Mouse (Mus musculus) MEL (cell line): ENCODE data around the gene Zdhhc6. TPM values are rescaled to one million over a fixed set of nuclear protein-coding genes. Genes with fewer than 3 reads are reported as not detected.

Experiments used
- DNase-seq: peaks from one replicate; pipeline ENCODE4 v3.0.0; 2011; ENCODE audit warnings: low read depth, low spot score
- H3K27ac ChIP-seq: 2 replicates; pipeline ENCODE4 v1.5.1; 2012; ENCODE audit warnings: low read depth, mild to moderate bottlenecking, control low read depth, low read length, moderate library complexity; ENCODE audit not compliant: control insufficient read depth
- H3K27me3 ChIP-seq, 2 experiments: fragments of 150-350 bp in 1 of 2; sonication (generic) in 1 of 2; 2 replicates each; pipeline ENCODE4 v1.6.1; 2012; ENCODE audit warnings: low read length in 2 of 2, mild to moderate bottlenecking in 2 of 2, improper control_type of control experiment in 1 of 2, moderate library complexity in 1 of 2; ENCODE audit not compliant: insufficient read depth in 2 of 2, control insufficient read depth in 1 of 2
- H3K36me3 ChIP-seq, 2 experiments: 2 replicates each; pipeline ENCODE4 v1.6.1; 2012 to 2014; ENCODE audit warnings: low read length in 2 of 2, improper control_type of control experiment in 1 of 2, inconsistent platforms in 1 of 2, mild to moderate bottlenecking in 1 of 2; ENCODE audit not compliant: insufficient read depth in 2 of 2, control insufficient read depth in 1 of 2
- H3K4me1 ChIP-seq, 2 experiments: fragments of 150-350 bp in 1 of 2; sonication (generic) in 1 of 2; 2 replicates each; pipeline ENCODE4 v1.6.1; 2012; ENCODE audit warnings: low read length in 2 of 2, improper control_type of control experiment in 1 of 2, mild to moderate bottlenecking in 1 of 2; ENCODE audit not compliant: insufficient read depth in 2 of 2, control insufficient read depth in 1 of 2
- H3K4me3 ChIP-seq, 2 experiments: fragments of 150-350 bp in 1 of 2; sonication (generic) in 1 of 2; 2 replicates each; pipeline ENCODE4 v1.5.1; 2012; ENCODE audit warnings: low read depth in 2 of 2, low read length in 2 of 2, mild to moderate bottlenecking in 2 of 2, moderate library complexity in 2 of 2, control low read depth in 1 of 2, improper control_type of control experiment in 1 of 2; ENCODE audit not compliant: control insufficient read depth in 1 of 2, insufficient read depth in 1 of 2
- H3K79me2 ChIP-seq: 2 replicates; pipeline ENCODE4 v1.6.1; 2012; ENCODE audit warnings: mild to moderate bottlenecking, low read length, moderate library complexity; ENCODE audit not compliant: control insufficient read depth, poor library complexity, insufficient read depth
- H3K9ac ChIP-seq: 2 replicates; pipeline ENCODE4 v1.6.1; 2012; ENCODE audit warnings: low read depth, mild to moderate bottlenecking, control low read depth, low read length, moderate library complexity; ENCODE audit not compliant: control insufficient read depth, poor library complexity, severe bottlenecking
- H3K9me3 ChIP-seq: fragments of 150-350 bp; sonication (generic); replicated peaks from 2 replicates; pipeline ENCODE4 v1.6.1; 2012; ENCODE audit warnings: mild to moderate bottlenecking, low read length, improper control_type of control experiment, moderate library complexity; ENCODE audit not compliant: insufficient read depth
- BHLHE40 ChIP-seq: IDR thresholded peaks from 2 replicates; pipeline ENCODE4 v1.6.1; 2012; ENCODE audit warnings: low read depth, mild to moderate bottlenecking, inconsistent platforms, low read length, improper control_type of control experiment, borderline replicate concordance
- CHD2 ChIP-seq: IDR thresholded peaks from 2 replicates; pipeline ENCODE4 v1.6.1; 2011; ENCODE audit warnings: low read length, improper control_type of control experiment
- CTCF ChIP-seq, 3 experiments: IDR thresholded peaks in 2 of 3; conservative IDR thresholded peaks in 1 of 3; 2 replicates each; pipeline ENCODE4 v1.5.1; 2011 to 2012; ENCODE audit warnings: low read length in 3 of 3, low read depth in 2 of 3, mild to moderate bottlenecking in 2 of 3, improper control_type of control experiment in 1 of 3, inconsistent platforms in 1 of 3, mixed read lengths in 1 of 3, moderate library complexity in 1 of 3; ENCODE audit not compliant: control insufficient read depth in 1 of 3, insufficient read depth in 1 of 3, poor library complexity in 1 of 3, severe bottlenecking in 1 of 3
- E2F4 ChIP-seq: IDR thresholded peaks from 2 replicates; pipeline ENCODE4 v1.6.1; 2011; ENCODE audit warnings: low read depth, low read length, improper control_type of control experiment, borderline replicate concordance
- ELF1 ChIP-seq: IDR thresholded peaks from 2 replicates; pipeline ENCODE4 v1.6.1; 2014; ENCODE audit warnings: low read depth, mild to moderate bottlenecking, inconsistent platforms, low read length, improper control_type of control experiment, moderate library complexity
- ETS1 ChIP-seq: IDR thresholded peaks from 2 replicates; pipeline ENCODE4 v1.6.1; 2012; ENCODE audit warnings: low read depth, mild to moderate bottlenecking, inconsistent platforms, low read length, improper control_type of control experiment, moderate library complexity
- GATA1 ChIP-seq: IDR thresholded peaks from 2 replicates; pipeline ENCODE4 v1.6.1; 2011; ENCODE audit warnings: low read depth, low read length, improper control_type of control experiment
- HCFC1 ChIP-seq: IDR thresholded peaks from 2 replicates; pipeline ENCODE4 v1.6.1; 2012; ENCODE audit warnings: low read depth, mild to moderate bottlenecking, inconsistent platforms, low read length, improper control_type of control experiment, moderate library complexity
- JUND ChIP-seq: IDR thresholded peaks from 2 replicates; pipeline ENCODE4 v1.6.1; 2011; ENCODE audit warnings: low read depth, mild to moderate bottlenecking, improper control_type of control experiment, low read length
- MAFK ChIP-seq: IDR thresholded peaks from 2 replicates; pipeline ENCODE4 v1.6.1; 2011; ENCODE audit warnings: low read depth, mild to moderate bottlenecking, low read length, improper control_type of control experiment, borderline replicate concordance
- MAX ChIP-seq: IDR thresholded peaks from 2 replicates; pipeline ENCODE4 v1.6.1; 2011; ENCODE audit warnings: low read length, improper control_type of control experiment
- MEF2A ChIP-seq: IDR thresholded peaks from 2 replicates; pipeline ENCODE4 v1.6.1; 2014; ENCODE audit warnings: low read depth, mild to moderate bottlenecking, inconsistent platforms, low read length, improper control_type of control experiment; ENCODE audit not compliant: poor library complexity, insufficient replicate concordance, severe bottlenecking; ENCODE audit errors: extremely low read depth
- NRF1 ChIP-seq: IDR thresholded peaks from 2 replicates; pipeline ENCODE4 v1.6.1; 2014; ENCODE audit warnings: low read depth, mild to moderate bottlenecking, inconsistent platforms, low read length, improper control_type of control experiment, moderate library complexity; ENCODE audit not compliant: poor library complexity, insufficient read depth, severe bottlenecking
- POLR2AphosphoS2 ChIP-seq: IDR thresholded peaks from 2 replicates; pipeline ENCODE4 v1.6.1; 2011; ENCODE audit warnings: low read length, improper control_type of control experiment
- POLR2AphosphoS5 ChIP-seq: IDR thresholded peaks from 2 replicates; pipeline ENCODE4 v1.6.1; 2012; ENCODE audit warnings: low read depth, borderline replicate concordance, mild to moderate bottlenecking, inconsistent platforms, low read length, moderate library complexity, mixed read lengths
- RAD21 ChIP-seq: IDR thresholded peaks from 2 replicates; pipeline ENCODE4 v1.6.1; 2011; ENCODE audit warnings: mild to moderate bottlenecking, low read depth, low read length, improper control_type of control experiment
- SIN3A ChIP-seq: IDR thresholded peaks from 2 replicates; pipeline ENCODE4 v1.6.1; 2012; ENCODE audit warnings: low read length, improper control_type of control experiment, inconsistent platforms
- SMC3 ChIP-seq: IDR thresholded peaks from 2 replicates; pipeline ENCODE4 v1.6.1; 2011; ENCODE audit warnings: low read depth, low read length, improper control_type of control experiment
- TAL1 ChIP-seq: IDR thresholded peaks from 2 replicates; pipeline ENCODE4 v1.6.1; 2012; ENCODE audit warnings: mild to moderate bottlenecking, inconsistent platforms, low read length, moderate library complexity, mixed read lengths
- UBTF ChIP-seq: IDR thresholded peaks from 2 replicates; pipeline ENCODE4 v1.6.1; 2012; ENCODE audit warnings: low read depth, mild to moderate bottlenecking, inconsistent platforms, low read length, improper control_type of control experiment, moderate library complexity, borderline replicate concordance; ENCODE audit not compliant: insufficient read depth
- USF1 ChIP-seq: IDR thresholded peaks from 2 replicates; pipeline ENCODE4 v1.6.1; 2014; ENCODE audit warnings: low read depth, mild to moderate bottlenecking, inconsistent platforms, low read length, improper control_type of control experiment, moderate library complexity
- USF2 ChIP-seq, 2 experiments: IDR thresholded peaks; 2 replicates each; pipeline ENCODE4 v1.6.1; 2011 to 2012; ENCODE audit warnings: improper control_type of control experiment in 2 of 2, low read length in 2 of 2, borderline replicate concordance in 1 of 2, inconsistent platforms in 1 of 2, low read depth in 1 of 2, mild to moderate bottlenecking in 1 of 2; ENCODE audit not compliant: insufficient read depth in 1 of 2
- ZC3H11A ChIP-seq: IDR thresholded peaks from 2 replicates; pipeline ENCODE4 v1.6.1; 2012; ENCODE audit warnings: low read depth, mild to moderate bottlenecking, inconsistent platforms, low read length, improper control_type of control experiment
- ZMIZ1 ChIP-seq: IDR thresholded peaks from 2 replicates; pipeline ENCODE4 v1.6.1; 2012; ENCODE audit warnings: low read depth, mild to moderate bottlenecking, inconsistent platforms, low read length, improper control_type of control experiment, moderate library complexity
- ZNF384 ChIP-seq: IDR thresholded peaks from 2 replicates; pipeline ENCODE4 v1.6.1; 2012; ENCODE audit warnings: low read depth, mild to moderate bottlenecking, inconsistent platforms, low read length, improper control_type of control experiment
- polyA plus RNA-seq, 2 experiments: library from polyadenylated mRNA; stranded (reverse) in 1 of 2; unstranded in 1 of 2; fragments of >175 nt in 1 of 2; fragments of >200 nt in 1 of 2; gene quantifications; 2 replicates each; pipeline versions ENCODE4 v1.2.1 to v1.2.4; 2012; ENCODE audit warnings: low replicate concordance in 2 of 2, low read depth in 1 of 2; ENCODE audit not compliant: insufficient read length in 2 of 2, insufficient read depth in 1 of 2, missing spikeins in 1 of 2
- total RNA-seq: library from RNA; depleted of rRNA; stranded (reverse); fragments of 300-350 nt; gene quantifications from 2 replicates; pipeline ENCODE4 v1.2.3, GENCODE M21; 2012

Zdhhc6 gene
- total and polyA plus RNA-seq, 3 experiments: 95.6 to 114 (median 109) TPM

GRCm38 (mm10) chr19:55336441-55336840 lies 20.6 kb upstream of the Zdhhc6 start:
- Histone ChIP-seq H3K9me3 (no peaks in the 10 kb centered on the region), H3K79me2 (peaks cover 4% of the 10 kb centered on the region; the same call in 1 of the 2 replicates), H3K27me3 (no peaks in the 10 kb centered on the region), H3K27ac (no peak overlapping the region), H3K4me3 (no peak overlapping the region), H3K9ac (no peak overlapping the region), H3K4me1 (peaks cover 2 to 5% of the 10 kb centered on the region in 2 experiments; a peak in 2 of 4 replicates), H3K36me3 (peaks cover 6 to 13% of the 10 kb centered on the region in 2 experiments)
- TF ChIP-seq SIN3A: no peak
- no peak for TF ChIP-seq E2F4
- TF ChIP-seq ELF1: no peak
- TF ChIP-seq CTCF (IDR thresholded peaks at IDR 0.05 in 2 of 3, conservative IDR thresholded peaks at IDR 0.05 in 1 of 3; ENCODE audit: control insufficient read depth in 1 of 3, insufficient read depth in 1 of 3, low read depth in 2 of 3, low read length in 3 of 3, poor library complexity in 1 of 3, severe bottlenecking in 1 of 3): no peak
- TF ChIP-seq ETS1: no peak
- TF ChIP-seq MAX: no peak
- TF ChIP-seq NRF1: no peak
- TF ChIP-seq POLR2AphosphoS2: no peak
- TF ChIP-seq TAL1: no peak
- TF ChIP-seq BHLHE40: no peak
- DNase-seq: no peak

DNA sequence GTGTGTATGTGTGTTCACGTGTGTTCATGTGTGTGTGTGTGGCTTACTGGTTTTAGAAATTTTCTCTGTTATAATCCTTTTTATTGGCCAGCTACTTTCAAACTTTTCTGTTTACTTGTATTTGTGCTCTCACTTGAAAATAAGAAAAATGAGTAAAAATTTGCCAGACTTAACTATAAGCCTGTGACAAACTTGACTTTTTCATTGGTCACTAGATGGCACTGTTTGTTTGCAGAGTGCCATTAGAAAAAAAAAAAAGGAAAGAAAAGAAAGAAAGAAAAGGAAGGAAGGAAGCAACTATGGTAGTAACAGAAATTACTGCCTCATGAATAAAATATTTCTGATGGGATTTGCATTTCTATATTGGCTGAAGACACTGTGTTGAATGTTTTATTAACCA lies 20.0 kb upstream of the Zdhhc6 start:
- Histone ChIP-seq H3K27me3 (no peaks in the 10 kb centered on the region), H3K9me3 (no peaks in the 10 kb centered on the region), H3K4me3 (no peak overlapping the region), H3K36me3 (peaks cover 9% of the 10 kb centered on the region in 2 experiments), H3K4me1 (peaks cover under 1 to 3% of the 10 kb centered on the region in 2 experiments; a peak in 1 of 4 replicates), H3K79me2 (peaks cover 4% of the 10 kb centered on the region; the same call in 1 of the 2 replicates), H3K27ac (no peak overlapping the region), H3K9ac (no peak overlapping the region)
- TF ChIP-seq ETS1 (no peak), RAD21 (peak; percentile 94), E2F4 (no peak), SMC3 (peak; percentile 86), MAFK (no peak), POLR2AphosphoS5 (no peak), UBTF (0 out of 2 replicates have a peak, but pooled peaks have one; percentile 37), ZNF384 (peak; percentile 100), USF1 (no peak), CHD2 (no peak), JUND (no peak), HCFC1 (0 out of 2 replicates have a peak, but pooled peaks have one; percentile 17), ZC3H11A (peak; percentile 79), POLR2AphosphoS2 (no peak), GATA1 (no peak), USF2 (IDR thresholded peaks at IDR 0.05; ENCODE audit: borderline replicate concordance in 1 of 2, insufficient read depth in 1 of 2, low read depth in 1 of 2, low read length in 2 of 2) (no peak), BHLHE40 (no peak), ELF1 (0 out of 2 replicates have a peak, but pooled peaks have one; percentile 16), CTCF (IDR thresholded peaks at IDR 0.05 in 2 of 3, conservative IDR thresholded peaks at IDR 0.05 in 1 of 3; ENCODE audit: control insufficient read depth in 1 of 3, insufficient read depth in 1 of 3, low read depth in 2 of 3, low read length in 3 of 3, poor library complexity in 1 of 3, severe bottlenecking in 1 of 3) (peak; percentile 18 to 91 (median 32); a peak in 3 of 6 replicates), SIN3A (peak; percentile 48), ZMIZ1 (no peak), MEF2A (no peak), TAL1 (no peak)
- TF ChIP-seq, all 39 proteins: peak for 9
- peak; percentile 66 for DNase-seq
